Mouse (Mus musculus): ENCODE results near the gene Gm44973. TPM values are rescaled to one million over a fixed set of nuclear protein-coding genes. Genes with fewer than 3 reads are reported as not detected.
"Not testable (repeated sequence)": the region's sequence is repeated elsewhere in the genome, so short reads cannot be mapped to it uniquely, and the experiment has no call there.

Gene Gm44973
- total RNA-seq, 2 experiments from 2014 or later = not detected

DNA sequence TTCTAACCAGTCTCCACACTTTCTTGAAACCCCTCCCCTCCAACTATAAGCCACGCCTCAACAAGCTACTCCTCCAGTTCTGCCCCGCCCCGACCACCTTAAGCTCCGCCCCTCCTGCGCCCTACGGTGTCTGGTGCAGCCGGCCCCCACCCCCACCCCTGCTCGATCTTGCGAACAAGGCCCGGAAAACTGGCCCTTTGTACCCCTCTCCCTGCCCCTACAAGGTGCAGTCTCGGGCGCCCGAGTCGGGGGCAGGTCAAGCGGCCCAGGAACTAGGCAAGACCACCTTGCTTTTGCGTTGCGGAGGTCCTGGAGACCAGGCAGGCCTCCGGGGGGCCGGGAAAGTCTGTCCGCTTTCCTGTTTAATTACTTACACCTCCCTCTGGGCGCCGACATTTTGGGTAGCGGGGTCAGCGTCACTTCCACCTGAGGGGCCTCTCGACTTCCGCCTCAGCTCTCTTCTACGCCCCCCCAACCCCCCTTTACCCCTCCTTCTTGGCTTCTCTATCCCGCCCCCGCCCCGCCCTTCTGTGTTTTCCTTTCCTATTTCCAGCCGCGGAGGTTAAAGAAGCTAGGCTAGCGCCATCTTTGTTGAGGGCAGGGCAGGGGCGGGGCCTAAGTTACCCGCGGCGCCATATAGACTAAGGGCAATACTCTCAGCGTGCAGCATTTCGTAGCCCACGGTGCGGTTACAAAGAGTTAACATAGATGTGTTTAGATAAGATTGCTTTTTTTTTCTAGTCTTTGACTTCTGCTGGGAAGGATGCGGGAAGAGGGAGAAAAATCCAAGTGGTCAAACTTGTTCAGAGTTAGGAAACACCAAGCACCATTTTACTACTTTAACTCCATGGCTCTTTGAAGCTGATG, 812 bp upstream of the Gm44973 start, which contains the start of the genes Zfp524 and Fiz1:
TSS of gene Zfp524 (plus strand) at position 165 of the 867 bp plus-strand sequence.
TSS of gene Fiz1 (minus strand) at position 447 of the 867 bp plus-strand sequence.
- intact Hi-C loops (cut with DNase I) = loop anchor here (5.0 kb wide), 1 partner anchor 38 kb away; the partner anchor contains the start of gene Zfp580
- DNase-seq = peak; percentile 97

DNA sequence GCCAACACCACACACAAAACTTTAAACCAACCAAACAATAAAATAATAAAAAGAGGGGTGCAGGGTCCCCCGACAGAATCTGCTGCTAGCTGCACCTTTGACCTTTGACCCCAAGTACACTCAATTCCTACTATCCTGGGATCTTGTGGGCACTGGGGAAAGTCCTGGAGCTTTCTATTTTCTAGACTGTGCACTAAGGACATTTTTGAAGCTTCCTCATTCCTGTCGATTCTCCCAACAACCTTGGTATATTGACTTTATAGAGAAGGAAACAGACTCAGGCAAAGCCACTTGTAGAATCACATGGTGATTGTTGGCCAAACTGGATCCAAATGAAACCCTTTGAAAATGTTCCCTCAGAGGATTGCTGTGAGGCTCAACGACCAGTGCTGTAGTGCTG, 761 bp downstream of the Gm44973 start:
- DNase-seq = no peak
- intact Hi-C loops (cut with DNase I) = loop anchor here (5.0 kb wide), 1 partner anchor 36 kb away; the partner anchor contains the start of gene Zfp580

DNA sequence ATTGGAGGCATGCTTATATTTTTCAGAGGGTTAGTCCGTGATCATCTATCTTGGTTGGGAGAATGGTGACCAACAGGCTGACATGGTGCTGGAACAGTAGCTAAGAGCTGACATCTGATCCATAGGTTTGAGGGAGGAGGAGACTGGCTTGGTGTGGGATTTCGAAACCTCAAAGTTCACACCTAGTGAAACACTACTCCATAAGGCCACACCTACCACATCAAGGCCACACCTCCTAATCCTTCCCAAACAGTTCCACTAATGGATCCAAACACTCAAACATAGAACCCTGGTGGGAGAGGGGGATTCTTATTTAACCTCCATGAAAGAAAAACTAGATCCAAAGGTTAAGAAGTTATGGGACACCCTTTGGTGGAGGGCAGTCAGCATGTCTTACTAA, 1.6 kb downstream of the Gm44973 start:
- intact Hi-C loops (cut with DNase I) = loop anchor here (5.0 kb wide), 1 partner anchor 35 kb away; the partner anchor contains the start of gene Zfp580
- no peak for DNase-seq

DNA sequence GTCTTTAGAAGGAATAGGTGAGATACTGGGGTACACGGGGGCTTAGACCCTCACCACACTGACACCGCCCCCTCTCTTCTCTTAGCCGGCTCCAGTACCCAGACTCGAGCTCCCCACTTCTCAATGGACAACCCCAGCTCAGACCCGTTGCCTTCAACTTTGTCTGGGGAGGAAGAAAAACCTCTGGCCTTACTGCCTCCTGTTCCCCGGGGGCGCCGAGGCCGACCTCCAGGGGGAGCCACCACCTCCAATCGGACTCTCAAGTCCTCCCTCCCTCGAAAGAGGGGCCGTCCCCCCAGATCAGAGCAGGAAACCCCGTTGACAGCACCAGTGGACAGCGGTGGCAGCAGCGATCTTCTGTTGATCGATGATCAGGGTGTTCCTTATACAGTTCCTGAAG, 2.1 kb downstream of the Gm44973 start:
- no peak for DNase-seq
- intact Hi-C loops (cut with DNase I) = loop anchor here (5.0 kb wide), 1 partner anchor 35 kb away; the partner anchor contains the start of gene Zfp580

DNA sequence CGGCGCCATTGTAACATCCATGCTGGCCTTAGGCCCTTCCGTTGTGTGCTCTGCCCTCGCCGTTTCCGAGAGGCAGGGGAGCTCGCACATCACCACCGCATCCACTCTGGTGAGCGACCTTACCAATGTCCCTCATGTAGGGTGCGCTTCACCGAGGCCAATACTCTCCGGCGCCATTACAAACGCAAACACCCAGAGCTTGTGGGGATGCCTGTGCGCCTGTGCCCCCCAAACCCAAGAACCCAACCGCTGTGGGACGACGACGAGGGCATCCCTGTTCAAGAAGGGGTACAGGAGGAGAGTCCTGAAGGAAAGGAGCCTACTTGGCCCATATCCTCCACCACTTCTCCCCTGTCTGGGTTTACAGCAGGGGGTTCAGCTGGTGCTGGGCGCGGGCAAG, 2.6 kb downstream of the Gm44973 start:
- DNase-seq = no peak
- intact Hi-C loops (cut with DNase I) = loop anchor here (5.0 kb wide), 1 partner anchor 34 kb away; the partner anchor contains the start of gene Zfp580

DNA sequence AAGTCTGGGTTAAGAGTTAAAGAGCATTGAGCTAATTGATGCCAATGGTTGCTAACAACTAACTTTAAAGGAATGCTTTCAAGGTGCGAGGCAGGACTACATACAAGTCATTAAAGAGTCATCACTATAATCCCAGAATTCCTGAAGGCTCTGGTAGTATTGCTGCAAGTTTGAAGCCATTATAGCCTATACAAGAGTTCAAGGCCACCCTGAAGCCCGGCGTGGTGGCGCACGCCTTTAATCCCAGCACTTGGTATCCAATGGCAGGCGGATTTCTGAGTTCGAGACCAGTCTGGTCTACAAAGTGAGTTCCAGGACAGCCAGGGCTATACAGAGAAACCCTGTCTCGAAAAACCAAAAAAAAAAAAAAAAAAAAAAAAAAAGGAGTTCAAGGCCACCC, 4.3 kb downstream of the Gm44973 start:
- intact Hi-C loops (cut with DNase I) = loop anchor here (5.0 kb wide), 1 partner anchor 33 kb away; the partner anchor contains the start of gene Zfp580

DNA sequence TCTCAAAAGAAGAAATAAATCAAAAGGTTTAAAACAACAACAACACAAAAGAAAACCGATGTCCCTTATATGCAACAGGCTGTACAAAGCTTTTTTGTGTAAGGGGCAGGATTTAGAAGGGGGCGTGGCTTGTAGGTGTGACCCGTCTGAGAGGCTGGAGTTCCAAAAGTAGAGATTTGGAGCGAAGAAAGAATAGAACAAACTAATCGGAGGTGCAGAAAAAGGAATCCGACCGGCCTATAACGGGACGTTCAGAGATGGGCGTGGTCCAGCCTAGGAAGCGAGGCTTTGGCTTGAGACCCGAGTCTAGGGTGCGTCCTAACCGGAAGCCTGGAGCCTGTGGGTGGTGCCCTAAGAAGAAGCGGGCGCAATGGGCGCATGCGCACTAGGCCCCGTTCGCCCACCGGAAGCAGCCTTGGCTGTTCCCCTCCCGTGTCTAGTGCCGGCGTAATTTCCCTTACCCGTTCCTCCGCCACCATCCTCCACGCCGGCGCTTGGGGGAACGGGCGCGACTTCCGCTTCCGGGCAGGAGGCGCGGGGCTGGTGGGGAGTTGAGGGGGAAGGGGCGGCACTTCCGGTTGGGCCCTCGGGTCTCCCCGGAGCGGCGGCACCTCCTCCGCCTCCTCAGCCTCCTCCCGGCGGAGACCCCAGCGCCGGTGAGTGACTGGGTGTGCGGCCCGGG, 4.8 kb downstream of the Gm44973 start, which contains the start of the genes Zfp865 and Ccdc106:
TSS of gene Zfp865 (plus strand) at position 377 of the 682 bp plus-strand sequence.
TSS of gene Ccdc106 (plus strand) at position 554 of the 682 bp plus-strand sequence.
- intact Hi-C loops (cut with DNase I) = loop anchor here (5.0 kb wide), 1 partner anchor 32 kb away; the partner anchor contains the start of gene Zfp580
- DNase-seq = peak; percentile 99

More for the DNA sequence above, 4.3 kb downstream of the Gm44973 start:
- DNase-seq = not testable (repeated sequence)

DNA sequence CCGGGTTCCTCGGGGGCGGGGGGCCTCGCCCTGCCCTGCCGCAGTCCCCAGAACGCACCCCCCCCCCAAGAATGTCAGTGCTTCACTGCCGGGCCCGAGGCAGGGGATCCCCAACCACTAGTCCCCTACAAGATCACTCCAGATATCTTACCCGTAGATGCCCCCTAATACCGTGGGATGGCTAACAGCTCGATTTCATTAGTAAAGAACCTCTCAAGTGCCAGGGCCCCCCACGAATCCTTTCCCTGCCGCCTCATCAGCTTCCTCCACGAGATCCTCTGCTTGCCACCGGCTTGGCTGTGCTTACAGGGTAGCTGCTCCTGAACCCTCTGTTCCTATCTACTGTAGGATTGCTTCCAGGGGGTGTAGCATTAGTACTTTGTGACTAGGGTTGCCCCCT, 5.4 kb downstream of the Gm44973 start:
- DNase-seq = no peak
- intact Hi-C loops (cut with DNase I) = no loop called here

DNA sequence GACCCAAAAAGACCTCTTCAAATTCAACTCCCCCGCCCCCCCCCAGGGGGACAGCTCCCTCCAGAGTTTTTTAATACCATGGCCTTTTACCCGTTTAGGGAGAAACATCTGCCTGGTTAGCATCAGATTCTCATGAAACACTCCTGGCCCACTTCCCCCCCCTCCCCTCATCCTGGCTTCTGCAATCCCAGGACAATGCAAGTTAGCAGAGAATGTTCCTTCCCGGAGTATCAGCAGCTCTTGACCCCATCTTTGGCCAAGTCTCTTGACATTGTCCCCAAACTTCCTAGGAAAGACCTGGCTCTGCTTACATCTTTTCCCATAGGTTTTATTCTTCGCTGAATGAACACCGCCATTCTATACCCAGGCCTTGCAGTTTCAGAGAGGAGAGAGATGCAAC, 5.9 kb downstream of the Gm44973 start:
- intact Hi-C loops (cut with DNase I) = no loop called here
- no peak for DNase-seq

DNA sequence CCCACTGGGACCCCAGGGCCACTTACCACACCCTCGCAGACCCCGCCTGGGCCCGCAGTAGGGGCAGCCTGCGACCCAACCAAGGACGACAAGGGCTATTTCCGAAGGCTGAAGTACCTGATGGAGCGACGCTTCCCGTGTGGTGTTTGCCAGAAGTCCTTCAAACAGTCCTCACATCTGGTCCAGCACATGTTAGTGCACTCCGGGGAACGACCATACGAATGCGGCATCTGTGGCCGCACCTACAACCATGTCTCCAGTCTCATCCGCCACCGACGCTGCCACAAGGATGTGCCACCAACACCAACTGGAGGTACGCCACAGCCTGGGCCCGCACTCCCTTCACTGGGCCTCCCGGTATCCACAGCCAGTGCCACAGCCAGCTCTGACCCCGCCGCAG, 14.2 kb downstream of the Gm44973 start:
- no peak for DNase-seq
- intact Hi-C loops (cut with DNase I) = no loop called here

DNA sequence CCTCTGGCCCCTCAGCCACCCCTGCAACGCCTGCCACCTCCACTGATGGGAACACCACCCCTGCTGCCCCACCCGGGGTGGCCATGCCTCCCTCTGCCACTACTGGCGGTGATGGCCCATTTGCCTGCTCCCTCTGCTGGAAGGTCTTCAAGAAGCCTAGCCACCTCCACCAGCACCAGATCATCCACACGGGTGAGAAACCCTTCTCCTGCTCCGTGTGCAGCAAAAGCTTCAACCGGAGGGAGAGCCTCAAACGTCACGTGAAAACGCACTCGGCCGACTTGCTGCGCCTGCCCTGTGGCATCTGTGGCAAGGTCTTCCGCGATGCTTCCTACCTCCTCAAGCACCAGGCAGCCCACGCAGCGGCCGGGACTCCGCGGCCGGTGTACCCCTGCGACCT, 14.7 kb downstream of the Gm44973 start:
- intact Hi-C loops (cut with DNase I) = no loop called here
- DNase-seq = no peak

DNA sequence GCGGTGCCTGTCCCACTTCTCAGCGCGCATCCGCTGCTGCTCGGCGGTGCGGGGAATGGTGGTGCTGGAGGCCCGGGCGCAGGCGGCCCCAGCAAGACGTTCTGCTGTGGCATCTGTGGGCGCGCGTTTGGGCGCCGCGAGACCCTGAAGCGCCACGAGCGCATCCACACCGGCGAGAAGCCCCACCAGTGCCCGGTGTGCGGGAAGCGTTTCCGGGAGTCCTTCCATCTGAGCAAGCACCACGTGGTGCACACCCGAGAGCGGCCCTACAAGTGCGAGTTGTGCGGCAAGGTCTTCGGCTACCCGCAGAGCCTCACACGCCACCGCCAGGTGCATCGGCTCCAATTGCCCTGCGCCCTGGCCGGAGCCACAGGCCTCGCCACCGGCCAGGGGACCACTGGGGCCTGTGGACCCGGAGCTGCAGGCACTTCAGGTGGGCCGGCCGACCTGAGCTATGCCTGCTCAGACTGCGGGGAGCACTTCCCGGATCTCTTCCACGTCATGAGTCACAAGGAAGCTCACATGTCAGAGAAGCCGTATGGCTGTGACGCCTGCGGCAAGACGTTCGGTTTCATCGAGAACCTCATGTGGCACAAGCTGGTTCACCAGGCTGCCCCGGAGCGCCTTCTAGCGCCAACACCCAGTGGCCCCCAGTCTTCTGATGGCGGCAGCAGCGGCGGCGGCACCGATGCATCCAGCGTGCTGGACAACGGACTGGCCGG, 15.4 kb downstream of the Gm44973 start:
- no peak for DNase-seq
- intact Hi-C loops (cut with DNase I) = no loop called here

DNA sequence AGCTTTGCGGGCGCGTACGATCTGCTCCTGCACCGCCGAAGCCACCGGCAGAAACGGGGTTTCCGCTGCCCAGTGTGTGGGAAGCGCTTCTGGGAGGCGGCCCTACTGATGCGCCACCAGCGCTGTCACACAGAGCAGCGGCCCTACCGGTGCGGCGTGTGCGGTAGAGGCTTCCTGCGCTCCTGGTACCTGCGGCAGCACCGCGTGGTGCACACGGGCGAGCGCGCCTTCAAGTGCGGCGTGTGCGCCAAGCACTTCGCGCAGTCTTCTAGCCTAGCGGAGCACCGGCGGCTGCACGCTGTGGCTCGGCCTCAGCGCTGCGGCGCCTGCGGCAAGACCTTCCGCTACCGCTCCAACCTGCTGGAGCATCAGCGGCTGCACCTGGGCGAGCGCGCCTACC, 16.2 kb downstream of the Gm44973 start:
- DNase-seq = no peak
- intact Hi-C loops (cut with DNase I) = no loop called here

DNA sequence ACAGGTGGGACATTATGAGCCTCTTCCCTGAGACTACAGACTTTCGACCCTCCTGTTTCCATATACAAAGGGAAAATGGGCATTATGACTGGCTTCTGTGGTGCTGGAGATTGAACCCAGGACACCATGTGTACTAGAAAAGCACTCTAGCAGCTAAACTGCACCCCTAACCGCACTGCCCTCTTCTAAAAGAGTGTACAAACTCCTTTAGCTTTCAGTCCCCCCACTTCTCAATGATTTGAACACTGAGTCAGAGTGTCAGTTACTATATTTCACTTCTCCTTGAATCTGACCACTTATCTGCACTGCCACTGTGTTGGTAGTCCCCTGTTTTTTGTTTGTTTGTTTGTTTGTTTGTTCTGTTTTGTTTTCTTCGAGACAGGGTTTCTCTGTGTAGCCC, 18.5 kb downstream of the Gm44973 start, which contains the start of gene 4632433K11Rik:
TSS of gene 4632433K11Rik (plus strand) at position 301 of the 400 bp plus-strand sequence.
- intact Hi-C loops (cut with DNase I) = no loop called here
- no peak for DNase-seq

DNA sequence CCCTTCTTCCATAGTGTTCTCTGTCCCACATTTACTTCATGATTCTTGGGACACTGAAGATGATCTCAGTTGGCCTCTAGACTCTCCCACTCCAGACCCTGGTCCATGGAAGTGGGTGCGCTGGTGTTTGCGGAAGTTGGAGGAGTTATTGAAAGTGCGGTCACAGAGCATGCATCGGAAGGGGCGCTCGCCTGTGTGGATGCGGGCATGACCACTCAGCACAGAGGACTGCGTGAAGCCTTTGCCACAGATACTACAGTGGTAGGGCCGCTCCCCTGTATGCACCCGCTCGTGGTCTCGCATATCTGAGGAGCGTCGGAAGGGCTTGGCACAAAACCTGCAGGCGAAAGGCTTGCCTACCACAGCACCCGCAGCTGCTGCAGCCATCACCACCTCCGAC, 20.3 kb downstream of the Gm44973 start:
- DNase-seq = no peak
- intact Hi-C loops (cut with DNase I) = no loop called here

DNA sequence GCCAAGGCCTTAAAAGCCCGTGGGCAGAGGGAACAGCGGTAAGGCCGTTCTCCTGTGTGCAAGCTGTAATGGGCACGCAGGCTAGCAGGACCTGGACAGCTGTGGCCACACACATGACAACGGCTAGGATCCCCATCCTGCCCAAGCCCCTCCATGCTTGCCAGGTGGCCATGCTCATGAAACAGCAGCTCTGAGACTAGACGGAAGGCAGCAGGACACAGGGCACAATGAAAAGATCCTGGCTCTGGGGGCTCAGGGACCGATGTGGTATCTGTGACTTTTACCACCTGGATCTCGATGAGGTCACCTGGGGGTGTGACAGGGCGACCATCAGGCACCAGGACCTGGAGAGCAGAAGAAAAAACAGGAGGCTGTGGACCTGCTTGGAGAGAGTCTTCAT, 20.8 kb downstream of the Gm44973 start:
- no peak for DNase-seq
- intact Hi-C loops (cut with DNase I) = no loop called here

DNA sequence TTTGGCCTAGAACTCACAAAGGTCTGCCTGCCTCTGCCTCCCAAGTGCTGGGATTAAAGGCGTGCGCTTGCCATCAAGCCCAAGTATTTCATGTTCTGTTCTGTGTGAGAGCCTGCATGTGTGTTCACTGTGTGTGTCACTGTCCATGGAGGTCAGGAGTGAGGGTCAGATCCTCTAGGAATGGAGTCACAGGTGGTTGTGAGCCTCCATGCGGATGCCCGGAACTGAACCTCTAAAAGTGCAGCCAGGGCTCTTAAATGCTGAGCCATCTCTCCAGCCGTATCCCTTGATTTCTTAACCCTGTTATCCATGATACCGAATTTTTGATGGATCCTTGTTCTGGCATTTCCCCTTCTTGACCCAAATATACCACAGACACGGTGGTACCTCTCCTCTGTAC, 21.7 kb downstream of the Gm44973 start:
- DNase-seq = no peak
- intact Hi-C loops (cut with DNase I) = no loop called here

DNA sequence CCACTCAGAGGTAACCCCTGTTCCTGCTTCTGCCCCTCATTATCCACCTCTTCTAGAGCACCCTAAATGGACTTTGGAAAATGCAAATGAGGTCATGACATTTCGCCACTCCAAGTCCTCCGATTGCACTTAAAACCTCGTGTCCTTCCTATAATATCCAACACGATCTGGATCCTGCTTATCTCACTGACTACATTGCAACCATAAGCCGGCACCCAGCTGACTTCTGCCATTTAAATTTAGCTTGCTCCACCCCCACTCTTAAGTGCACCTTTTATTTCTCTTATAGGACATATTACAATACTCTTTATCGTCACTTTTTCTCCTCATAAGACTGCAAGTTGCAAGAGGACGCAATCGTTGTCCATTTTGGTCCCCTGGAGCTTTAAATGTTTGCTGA, 22.2 kb downstream of the Gm44973 start:
- intact Hi-C loops (cut with DNase I) = no loop called here
- DNase-seq = no peak

DNA sequence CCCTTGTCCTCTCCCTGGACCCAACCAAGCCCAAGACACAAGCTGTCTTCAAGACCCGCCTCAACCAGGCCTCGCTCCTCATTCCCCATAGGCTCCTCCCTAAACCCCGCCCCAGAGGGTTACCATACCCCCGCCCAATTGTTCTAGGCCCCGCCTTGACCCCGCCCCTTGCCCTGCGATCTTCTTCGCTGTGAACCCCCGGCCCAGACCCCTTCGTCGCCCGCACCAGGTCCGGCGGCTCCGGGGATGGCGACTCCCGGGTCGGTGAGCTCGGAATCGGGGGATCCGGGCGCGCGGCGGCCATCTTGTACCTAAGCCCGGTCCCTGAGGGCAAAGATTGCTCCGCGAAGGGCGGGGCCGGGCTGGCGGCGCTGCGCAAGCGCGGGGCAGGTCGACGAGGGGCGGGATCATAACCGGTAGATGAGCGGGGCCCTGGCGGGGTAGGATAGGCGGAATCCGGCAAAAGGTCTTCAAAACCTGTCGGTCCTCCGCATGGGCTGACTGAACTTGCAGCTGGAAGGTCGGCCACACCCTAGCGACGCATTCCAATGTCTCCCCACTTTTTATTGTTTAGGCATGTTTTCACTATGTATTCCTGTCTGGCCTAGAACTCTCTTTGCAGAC, 22.9 kb downstream of the Gm44973 start, which contains the start of gene Zfp784:
TSS of gene Zfp784 (minus strand) at position 338 of the 624 bp plus-strand sequence.
- DNase-seq = peak; percentile 93
- intact Hi-C loops (cut with DNase I) = no loop called here

DNA sequence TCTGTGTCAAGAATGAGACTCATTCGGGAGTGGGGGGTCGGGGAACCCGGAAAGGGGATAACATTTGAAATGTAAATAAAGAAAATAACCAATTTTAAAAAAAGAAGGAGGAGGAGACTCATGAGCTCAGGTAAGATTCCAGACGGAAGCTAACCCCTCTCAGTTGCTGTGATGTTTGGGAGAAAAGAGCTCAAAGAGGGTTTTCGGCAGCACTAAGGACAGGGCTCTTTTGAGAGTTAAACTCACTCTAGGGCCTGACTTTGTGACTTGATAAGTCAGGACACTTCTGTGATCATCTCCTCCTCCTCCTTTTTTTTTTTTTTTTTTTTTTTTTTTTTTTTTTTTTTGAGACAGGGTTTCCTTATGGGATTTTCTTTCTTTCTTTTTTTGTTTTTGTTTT, 23.6 kb downstream of the Gm44973 start:
- intact Hi-C loops (cut with DNase I) = no loop called here
- DNase-seq = no peak

All from left cerebral cortex, postnatal 4 days (tissue).